Mouse (Mus musculus): Measurements from ENCODE around the gene Fa2h. TPM values are rescaled to one million over a fixed set of nuclear protein-coding genes. Genes with fewer than 3 reads are reported as not detected.
"Not testable (repeated sequence)": the region's sequence is repeated elsewhere in the genome, so short reads cannot be mapped to it uniquely, and the experiment has no call there.

The Fa2h gene
- total RNA-seq, 2 experiments from 2014 or later: 0.71 to 1.5 TPM

DNA sequence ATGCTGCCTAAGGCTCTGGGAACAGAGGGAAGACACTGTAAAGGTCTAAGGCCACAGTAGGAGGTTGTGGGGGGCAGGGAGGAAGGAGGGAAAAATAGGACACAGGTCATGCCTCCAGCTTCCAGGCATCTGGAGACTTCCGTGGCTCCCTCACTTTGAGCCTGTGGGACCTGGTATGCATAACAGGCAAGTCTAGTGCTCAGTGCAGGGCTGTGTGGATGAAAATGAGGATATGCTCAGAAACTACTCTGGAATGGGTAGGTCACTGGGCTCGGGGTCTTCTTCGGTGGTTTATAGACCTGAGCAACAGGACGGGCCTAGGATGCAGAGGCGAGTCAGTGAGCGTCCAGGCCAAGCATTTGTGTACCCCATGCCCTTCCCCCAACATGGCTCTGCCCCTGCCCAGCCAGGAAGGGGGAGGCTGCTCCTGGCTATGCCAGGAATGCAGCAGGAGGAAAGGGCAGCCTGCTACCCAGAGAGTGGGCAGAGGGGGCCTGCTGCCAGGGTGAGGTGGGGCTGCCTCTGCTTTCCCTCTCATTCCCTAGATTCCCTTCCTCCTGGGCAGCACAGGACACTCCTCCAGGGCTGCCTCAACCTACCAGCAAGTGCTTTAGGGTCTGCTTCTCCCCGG, 32.9 kb downstream of the Fa2h start:
- intact Hi-C loops (cut with DNase I): no loop called here
- no peak for DNase-seq

DNA sequence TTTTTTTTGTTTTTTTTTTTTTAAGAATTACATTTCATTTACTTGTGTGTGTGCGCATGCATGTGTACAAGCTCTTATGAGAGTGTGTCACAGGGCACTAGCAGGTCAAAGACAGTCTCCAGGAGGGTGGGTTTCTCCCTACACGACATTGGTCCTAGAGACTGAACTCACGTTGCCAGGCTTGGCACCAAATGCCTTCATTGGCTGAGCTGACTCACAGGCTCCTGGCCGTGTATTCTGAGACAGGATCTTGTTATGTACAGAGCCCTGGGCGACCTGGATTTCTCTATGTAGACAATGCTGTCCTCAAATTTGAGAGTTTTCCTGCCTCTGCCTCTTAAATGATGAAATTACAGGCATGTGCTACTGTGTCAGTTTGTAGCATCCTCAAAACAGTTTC, 33.7 kb downstream of the Fa2h start:
- no peak for DNase-seq
- intact Hi-C loops (cut with DNase I): no loop called here

DNA sequence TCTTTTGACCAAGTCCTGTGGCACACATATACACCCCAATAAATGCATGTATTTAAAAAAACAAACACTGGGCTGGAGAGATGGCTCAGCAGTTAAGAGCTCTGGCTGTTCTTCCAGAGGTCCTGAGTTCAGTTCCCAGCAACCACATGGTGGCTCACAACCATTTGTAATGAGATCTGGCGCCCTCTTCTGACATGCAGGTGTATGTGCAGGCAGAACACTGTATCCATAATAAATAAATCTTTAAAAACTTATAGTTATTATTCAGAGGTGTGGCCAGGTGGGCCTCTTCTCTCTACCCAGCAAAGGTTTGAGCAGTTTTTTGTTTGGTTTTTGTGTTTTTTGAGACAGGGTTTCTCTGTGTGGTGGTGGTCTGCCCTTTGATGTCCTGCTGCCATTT, 34.7 kb downstream of the Fa2h start:
- intact Hi-C loops (cut with DNase I): no loop called here
- no peak for DNase-seq

DNA sequence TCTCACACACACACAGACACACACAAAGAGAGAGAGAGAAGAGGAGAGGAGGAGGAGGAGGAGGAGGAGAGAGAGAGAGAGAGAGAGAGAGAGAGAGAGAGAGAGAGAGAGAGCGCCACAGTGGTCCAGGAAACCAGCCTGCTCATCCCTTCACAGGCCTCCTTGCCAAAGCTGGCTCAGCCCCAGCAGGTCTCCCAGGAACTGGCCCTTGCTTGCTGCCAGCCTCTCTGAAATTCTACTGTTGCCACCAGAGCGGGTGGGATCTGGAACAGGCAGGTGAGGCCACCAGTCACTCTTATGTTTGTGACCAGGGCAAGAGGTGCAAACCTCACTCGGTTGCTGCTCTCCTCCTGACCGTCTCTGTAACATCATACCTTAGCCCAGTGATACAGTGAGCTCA, 36.2 kb downstream of the Fa2h start:
- intact Hi-C loops (cut with DNase I): no loop called here
- no peak for DNase-seq

DNA sequence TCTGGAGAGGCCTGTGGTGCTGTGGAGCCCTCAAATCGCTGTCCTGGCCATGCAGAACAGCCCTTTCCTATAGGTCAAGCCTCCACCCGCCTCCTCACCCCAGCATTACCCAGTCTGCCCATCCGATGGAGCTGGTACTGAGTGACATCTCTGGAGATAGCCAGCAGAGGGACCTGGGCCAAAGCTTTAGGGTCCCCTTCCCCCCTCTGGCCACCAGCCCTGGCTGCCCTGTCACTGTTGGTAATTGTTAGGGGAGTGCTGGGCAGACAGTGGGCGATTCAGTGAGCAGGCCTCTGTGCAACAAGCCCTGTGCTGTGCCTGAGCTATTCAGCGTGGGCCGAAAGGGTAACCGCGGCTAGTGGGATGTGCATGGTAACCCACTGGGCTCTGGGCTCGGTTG, 40.1 kb downstream of the Fa2h start:
- DNase-seq: no peak
- intact Hi-C loops (cut with DNase I): no loop called here

DNA sequence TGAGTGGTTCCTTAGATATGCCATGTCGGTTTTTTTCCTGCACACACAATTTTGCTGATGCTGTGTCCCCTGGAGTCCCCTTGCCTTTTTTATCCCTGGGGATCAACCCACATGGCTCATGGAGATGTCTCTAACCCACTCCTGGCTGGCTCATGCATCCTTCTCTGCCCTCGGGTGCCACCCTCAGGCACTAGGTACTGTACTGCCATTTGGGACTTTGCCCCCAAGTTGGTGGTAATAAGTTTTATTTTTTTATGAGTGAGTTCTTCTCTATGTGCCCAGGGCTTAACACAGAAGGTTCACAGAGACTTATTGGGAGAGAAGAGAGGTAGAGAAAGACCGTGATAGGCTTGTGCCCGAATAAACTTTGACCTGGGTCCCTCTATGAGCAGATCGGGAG, 41.3 kb downstream of the Fa2h start:
- DNase-seq: no peak
- intact Hi-C loops (cut with DNase I): no loop called here

DNA sequence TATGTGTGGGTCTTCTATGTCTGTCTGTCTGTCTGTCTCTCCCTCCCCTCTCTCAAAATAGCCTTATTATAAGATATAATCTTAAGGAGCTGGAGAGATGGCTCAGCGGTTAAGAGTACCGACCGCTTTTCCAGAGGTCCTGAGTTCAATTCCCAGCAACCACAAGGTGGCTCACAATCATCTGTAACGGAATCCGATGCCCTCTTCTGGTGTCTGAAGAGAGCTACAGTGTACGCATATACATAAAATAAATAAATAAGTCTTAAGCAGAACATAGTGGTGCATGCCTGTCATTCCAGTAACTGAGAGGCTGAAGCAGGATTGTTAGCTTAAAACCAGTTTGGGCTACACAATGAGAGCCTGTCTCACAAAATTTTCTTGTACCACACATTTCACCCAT, 43.0 kb downstream of the Fa2h start:
- no peak for DNase-seq

DNA sequence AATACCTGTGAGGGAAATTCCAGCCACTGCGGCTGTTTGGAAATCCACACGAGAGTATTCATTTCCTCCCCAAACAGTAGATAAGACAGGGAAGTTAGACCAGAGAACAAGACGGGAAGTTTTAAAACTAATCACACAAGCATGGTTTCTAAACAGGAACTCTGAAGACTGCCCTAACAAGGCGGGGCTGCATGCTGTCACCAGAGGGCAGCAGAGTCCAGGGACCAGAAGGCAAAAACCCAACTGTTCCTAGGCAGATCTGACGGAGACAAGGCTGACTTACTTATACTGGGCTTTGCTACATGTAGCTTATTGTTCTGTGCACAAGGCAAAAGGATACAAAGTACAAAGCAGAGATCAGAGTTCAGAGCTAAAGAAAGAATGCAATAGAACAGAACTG, 50.4 kb downstream of the Fa2h start:
- intact Hi-C loops (cut with DNase I): loop anchor here (2.0 to 5.0 kb wide), 2 partner anchors 96 to 319 kb away; no protein-coding TSS in a partner anchor
- DNase-seq: peak; percentile 66 to 73

More for the DNA sequence above, 43.0 kb downstream of the Fa2h start:
- intact Hi-C loops (cut with DNase I): no loop called here

DNA sequence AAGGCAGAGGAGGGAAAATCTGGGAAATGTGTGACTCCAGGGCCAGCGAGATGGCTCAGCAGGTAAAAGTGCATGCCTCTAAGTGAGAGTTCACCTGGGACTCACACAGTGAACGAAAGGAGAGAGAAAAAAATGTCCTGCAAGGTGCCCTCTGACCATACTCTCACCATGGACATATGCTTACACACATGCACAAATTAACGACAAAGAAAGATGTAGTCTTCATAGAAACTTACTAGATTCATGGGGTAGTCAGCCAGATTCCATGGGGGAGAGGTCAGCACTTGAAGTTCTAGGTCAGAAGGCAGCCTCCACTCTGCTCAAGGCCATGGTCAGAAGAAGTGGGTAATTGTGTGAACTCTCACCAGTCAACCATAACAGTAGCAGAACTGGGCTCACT, 53.4 kb downstream of the Fa2h start:
- no peak for DNase-seq
- intact Hi-C loops (cut with DNase I): loop anchor here (5.0 kb wide), 1 partner anchor 322 kb away; no protein-coding TSS in a partner anchor

DNA sequence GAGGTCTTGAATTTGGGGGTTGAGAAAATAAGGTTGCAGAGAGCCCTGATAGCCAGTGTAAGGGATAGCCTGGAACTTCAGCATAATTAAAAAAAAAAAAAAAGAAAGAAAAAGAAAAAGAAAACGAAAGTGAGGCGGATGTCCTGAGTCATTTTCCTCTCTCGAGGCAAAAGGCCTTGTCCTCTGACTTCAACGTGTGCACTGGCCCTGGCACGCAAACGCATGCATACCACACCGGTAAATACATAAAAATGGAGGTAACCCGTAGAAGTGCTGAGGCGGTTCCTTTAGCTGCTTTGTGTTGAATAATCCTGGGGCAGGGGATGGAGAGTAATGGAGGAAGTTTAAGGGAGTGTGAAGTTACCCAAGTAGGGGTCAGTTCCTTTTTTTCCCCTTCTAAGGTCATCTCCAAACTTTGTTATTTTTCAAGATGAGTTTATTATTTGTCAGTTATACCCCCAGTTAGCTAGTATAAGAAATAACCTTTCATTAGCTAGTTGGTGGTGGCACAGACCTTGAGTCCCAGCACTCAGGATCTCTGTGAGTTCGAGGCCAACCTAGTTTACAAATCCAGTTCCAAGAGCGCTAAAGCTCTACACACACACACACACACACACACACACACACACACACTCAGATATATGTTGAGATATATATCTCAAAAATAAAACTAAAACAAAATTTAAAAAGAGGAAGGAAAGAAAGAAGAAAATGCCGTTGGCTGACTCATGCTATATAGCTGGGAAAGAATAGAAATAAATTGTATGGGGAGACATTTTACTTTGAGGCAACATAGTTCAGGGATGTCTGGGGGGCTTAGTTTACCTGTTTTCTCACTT, 55.0 kb downstream of the Fa2h start:
- intact Hi-C loops (cut with DNase I): no loop called here
- DNase-seq: no peak

DNA sequence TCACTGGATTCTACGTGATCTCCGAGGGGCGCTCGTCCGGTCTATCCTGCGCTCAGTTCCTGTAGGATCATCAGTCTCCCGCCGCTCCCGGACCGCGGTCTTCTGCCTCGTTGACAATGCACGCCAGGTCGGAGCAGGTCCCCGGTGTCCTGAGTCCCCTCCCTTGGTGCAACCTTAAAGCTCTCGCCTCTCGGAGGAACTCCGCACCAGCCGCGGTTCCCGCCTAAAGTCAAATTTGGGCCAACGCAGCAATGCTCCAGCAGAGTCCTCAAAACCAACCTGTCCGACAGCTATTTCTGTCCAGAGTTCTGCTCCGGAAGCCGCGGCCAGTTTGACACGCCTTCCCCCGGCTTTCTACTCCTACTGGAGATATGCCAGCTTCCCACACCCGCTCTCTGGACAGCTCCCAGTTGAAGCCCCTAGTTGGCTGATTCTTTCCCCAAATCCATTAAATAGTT, 55.7 kb downstream of the Fa2h start, which contains the start of gene Mlkl:
Gene Mlkl (minus strand): TSS at position 288 of the 458 bp plus-strand sequence.
- DNase-seq: peak; percentile 13 to 39
- intact Hi-C loops (cut with DNase I): no loop called here

DNA sequence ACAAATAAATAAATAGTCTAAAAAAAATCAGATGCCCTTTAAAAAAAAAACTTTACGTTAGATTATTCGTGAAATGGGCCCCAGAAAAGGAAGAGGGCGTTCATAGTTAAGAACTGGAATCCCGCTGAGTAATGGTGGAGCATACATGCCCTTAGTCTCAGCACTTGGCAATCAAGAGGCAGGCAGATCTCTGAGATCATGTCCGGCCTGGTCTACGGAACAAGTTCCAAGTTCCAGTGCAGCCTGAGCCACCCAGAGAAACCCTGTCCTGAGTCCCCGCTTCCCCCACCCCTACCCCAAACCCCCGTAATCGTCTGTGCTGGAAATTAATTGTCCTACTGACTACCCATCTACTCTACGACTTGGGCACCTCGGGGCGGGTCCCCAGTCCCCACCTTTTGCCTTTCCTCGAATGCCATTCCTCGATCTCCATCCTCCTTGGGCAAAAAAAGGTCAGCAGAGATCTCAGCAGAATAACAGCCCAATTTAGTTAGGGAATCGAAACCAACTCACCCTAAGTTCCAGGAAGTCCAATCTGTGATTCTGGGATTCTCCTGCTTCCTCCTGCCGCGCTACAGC, 56.2 kb downstream of the Fa2h start:
- intact Hi-C loops (cut with DNase I): no loop called here
- DNase-seq: no peak

DNA sequence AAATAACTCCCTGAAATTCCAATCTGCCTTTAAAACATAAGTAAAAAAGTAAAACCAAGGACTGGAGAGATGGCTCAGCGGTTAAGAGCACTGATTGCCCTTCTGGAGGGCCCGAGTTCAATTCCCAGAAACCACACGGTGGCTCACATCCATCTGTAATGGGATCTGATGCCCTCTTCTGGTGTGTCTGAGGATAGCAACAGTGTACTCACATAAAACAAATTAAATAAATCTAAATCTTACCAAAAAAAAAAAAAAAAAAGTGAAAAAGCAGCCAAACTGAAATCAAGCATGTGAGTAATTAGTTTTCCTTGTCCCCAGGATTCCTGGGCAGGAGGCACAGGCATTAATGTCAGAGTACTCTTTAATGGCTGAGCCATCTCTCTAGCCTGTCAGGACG, 56.9 kb downstream of the Fa2h start:
- DNase-seq: no peak
- intact Hi-C loops (cut with DNase I): no loop called here

DNA sequence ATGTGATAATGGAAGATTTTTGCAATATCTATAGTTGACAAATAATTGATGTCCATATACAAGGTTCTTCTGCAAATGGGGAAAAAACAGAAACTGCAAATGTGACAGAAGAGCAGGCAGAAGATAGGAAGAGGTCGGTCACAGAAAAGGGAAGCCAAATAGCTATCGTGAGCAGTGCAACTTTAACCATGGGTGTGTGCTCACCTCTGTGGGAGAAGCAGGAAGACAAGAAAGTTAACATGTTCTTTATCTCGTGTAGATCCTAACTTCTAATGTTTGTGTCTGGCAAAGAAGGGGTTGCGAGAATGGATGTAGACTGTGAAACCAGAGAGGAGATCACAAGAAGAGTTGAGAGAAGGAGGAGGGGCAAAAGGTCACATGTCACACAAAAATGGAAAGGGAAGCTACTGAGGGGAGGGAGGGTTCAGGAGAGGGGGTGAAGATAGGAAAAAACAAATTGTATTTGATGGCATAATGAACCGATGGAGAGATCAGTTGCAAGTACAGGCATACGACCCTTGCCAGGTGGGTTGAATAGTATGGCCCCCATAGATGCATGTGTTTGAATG, 68.3 kb downstream of the Fa2h start:
- no peak for DNase-seq
- intact Hi-C loops (cut with DNase I): no loop called here

DNA sequence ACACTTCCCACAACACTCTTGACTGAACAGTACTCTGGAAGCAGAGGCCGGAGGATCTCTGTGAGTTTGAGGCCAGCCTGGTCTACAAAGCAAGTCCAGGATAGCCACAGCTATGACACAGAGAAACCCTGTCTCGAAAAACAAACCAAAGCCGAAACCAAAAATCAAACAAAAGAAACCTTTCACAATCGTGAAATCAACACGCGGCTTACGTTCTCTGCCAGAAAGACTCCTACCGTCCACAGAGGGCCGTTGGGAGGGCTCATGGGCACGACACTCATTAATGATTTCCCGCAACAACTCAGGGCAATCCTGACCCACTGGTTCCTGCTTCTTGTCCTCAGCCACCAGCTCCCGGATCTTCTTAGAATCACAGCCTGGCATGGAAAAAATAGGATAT, 78.9 kb downstream of the Fa2h start:
- DNase-seq: no peak
- intact Hi-C loops (cut with DNase I): no loop called here

DNA sequence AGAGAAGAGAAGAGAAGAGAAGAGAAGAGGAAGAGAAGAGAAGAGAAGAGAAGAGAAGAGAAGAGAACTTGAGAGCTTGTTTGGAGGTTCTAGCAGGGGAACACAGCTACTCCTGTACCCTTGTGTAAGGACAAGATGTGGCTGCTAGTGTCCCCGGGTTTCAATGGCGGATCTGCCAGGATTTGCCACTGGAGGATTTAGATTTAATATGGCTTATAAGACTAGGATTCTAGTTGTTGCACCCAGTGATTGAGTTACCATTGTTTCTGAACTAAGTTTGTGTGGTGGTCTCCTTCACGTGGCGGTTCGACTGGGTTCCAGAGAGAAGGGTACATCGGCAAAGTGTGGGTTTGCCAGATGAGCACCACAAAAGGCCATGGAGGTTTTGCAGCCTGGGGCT, 79.7 kb downstream of the Fa2h start:
- DNase-seq; intact Hi-C loops (cut with DNase I): not testable (repeated sequence)

DNA sequence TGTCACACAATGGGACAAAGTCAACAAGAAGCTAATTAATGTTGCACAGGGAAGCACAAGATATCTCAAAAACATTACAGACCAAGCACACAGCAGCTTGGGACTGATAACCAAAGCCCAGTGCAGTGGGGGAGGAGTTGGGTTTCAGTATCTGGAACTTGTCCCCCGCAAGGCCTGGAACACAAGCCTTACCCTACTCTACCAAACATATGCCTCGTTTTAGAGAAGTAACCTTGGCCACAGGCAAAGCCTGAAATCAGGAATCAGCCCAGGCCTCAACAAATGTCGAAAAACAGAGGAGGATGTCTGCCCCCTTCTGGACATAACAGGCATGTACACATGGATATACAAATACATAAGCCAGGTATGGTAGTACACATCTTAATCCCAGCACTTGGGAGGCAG, 80.9 kb downstream of the Fa2h start:
- DNase-seq: no peak
- intact Hi-C loops (cut with DNase I): no loop called here

DNA sequence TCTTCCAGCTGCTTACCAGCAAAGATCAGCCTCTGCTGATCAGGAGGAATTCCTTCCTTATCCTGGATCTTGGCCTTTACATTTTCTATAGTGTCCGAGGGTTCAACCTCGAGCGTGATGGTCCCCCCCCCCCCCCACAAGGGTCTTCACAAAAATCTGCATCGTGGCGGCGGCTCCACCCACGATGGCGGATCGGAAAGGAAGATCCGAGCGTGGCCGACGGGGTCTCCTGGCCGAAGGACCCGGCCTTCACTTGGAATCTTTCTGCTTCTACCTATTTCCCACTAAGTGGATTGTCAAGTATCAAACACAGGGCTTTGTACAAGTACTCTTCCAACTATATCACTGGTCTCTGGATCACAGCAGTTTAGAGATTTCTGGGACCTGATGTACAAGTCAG, 83.6 kb downstream of the Fa2h start:
- DNase-seq; intact Hi-C loops (cut with DNase I): not testable (repeated sequence)

DNA sequence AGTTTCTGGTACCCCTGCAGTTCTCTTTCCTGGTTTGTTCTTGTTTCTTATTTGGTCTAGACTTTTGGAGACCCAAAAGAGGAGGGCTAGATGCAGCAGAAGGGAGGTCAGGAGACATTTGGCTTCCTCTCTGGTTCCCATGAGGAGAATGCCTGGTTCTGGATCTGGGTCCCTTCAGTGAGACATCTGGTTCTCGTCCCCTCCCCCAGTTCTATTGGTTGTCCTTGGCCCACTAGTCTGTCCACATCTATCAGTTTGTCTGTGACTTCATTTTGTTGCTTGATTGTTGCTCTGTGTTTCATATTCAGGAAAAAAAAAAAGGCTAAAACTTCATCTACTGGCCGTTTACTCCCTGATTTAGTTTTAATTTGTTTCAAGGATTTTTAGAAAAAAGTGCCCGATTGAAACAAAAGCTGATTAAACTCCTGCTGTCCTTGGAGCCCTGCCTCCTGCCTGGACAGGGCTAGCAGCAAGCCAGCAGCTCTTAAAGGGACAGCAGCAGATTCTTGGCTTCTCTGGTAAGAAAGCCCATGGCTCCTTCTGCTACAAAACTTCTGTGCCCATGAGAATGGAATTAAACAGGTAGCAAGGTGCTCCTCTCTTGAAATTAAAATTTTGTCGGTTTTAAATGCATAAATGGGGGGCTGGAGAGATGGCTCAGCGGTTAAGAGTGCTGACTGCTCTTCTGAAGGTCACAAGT, 88.4 kb downstream of the Fa2h start:
- no peak for DNase-seq
- intact Hi-C loops (cut with DNase I): no loop called here

DNA sequence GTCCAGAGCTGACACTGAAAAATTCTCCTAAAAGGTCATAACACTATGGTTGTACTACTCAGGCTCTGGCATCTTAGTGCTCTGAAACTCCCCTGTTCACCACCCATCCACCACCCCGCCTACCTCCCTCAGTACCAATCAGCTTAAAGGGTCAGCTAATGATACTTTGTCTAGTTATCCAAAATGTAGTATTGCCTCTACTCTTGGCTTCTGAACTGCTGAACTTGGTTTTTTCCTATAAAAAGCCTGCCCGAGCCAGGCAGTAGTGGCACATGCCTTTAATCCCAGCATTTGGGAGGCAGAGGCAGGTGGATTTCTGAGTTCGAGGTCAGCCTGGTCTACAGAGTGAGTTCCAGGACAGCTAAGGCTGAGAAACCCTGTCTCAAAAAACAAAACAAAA, 89.3 kb downstream of the Fa2h start:
- intact Hi-C loops (cut with DNase I): no loop called here
- DNase-seq: no peak

All from gastrocnemius, postnatal 36 days (tissue).